Mouse (Mus musculus): ENCODE results near the gene Hirip3. TPM values are rescaled to one million over a fixed set of nuclear protein-coding genes. Genes with fewer than 3 reads are reported as not detected.

Hirip3 gene
- 22.0 and 25.2 TPM in 2 replicates for polyA plus RNA-seq (2014; fragmentation: Nextera tagmentation; extraction: Ambion mirVana)

- Histone ChIP-seq H3K27me3 (ENCODE audit: control insufficient read depth, insufficient read depth, low read length) (no peaks in the 10 kb centered on the region), H3K36me3 (ENCODE audit: control insufficient read depth, insufficient read depth, low read length) (peaks cover 14% of the 10 kb centered on the region; the same call in 1 of the 2 replicates), H3K4me2 (replicated peaks; ENCODE audit: low read depth, low read length) (peak within 1 kb of the TSS; percentile 78), H3K9ac (ENCODE audit: low read depth, low read length) (peak within 1 kb of the TSS; percentile 67), H3K4me1 (replicated peaks; ENCODE audit: control insufficient read depth, insufficient read depth, low read length) (peaks cover 15% of the 10 kb centered on the region), H3K4me3 (ENCODE audit: low read depth, low read length) (peak within 1 kb of the TSS; percentile 60), H3K27ac (ENCODE audit: low read depth, low read length) (peak within 1 kb of the TSS; percentile 67), H3K9me3 (ENCODE audit: control insufficient read depth, low read length) (no peaks in the 10 kb centered on the region)
- peak; percentile 91 for ATAC-seq (ENCODE audit: low FRiP score)
- 2% methylated on average over 42 of the region's 42 CpGs for WGBS
- DNase-seq (ENCODE audit: low spot score) = peak; percentile 99
These were observed at the start of gene Hirip3 for GRCm38 (mm10) chr7:126861429-126862130. Gene Hirip3 (plus strand): TSS chr7:126861972.

DNA sequence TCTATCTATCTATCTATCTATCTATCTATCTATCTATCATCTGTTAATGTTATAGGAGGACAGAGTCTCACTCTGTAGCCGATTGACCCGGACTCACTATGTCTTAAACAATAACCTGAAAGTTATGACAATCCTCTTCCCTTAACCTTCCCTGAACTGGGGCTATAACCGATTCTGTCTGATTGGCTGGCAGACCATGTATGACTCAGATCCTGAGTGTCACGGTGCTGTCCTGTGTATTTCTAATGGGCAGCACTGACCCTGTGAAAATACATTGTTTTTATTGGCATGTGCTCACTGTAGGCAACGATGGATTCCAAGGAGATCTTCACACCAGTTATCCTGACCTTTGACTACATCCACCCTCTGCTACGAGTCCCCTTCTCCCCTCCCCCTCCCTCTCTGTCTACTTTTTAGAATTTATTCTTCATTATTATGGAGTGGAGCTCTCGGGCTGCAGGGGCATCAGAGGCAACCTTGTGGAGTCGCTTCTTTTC lies 46.0 kb upstream of the Hirip3 start:
- Histone ChIP-seq H3K27ac (ENCODE audit: low read depth, low read length) (no peak overlapping the region), H3K36me3 (ENCODE audit: control insufficient read depth, insufficient read depth, low read length) (no peaks in the 10 kb centered on the region), H3K27me3 (ENCODE audit: control insufficient read depth, insufficient read depth, low read length) (no peaks in the 10 kb centered on the region), H3K4me1 (replicated peaks; ENCODE audit: control insufficient read depth, insufficient read depth, low read length) (no peaks in the 10 kb centered on the region), H3K9me3 (ENCODE audit: control insufficient read depth, low read length) (no peaks in the 10 kb centered on the region), H3K9ac (ENCODE audit: low read depth, low read length) (no peak overlapping the region), H3K4me3 (ENCODE audit: low read depth, low read length) (no peak overlapping the region), H3K4me2 (replicated peaks; ENCODE audit: low read depth, low read length) (no peak overlapping the region)
- no peak for ATAC-seq (ENCODE audit: low FRiP score)
- no peak for DNase-seq (ENCODE audit: low spot score)
- 51% methylated on average over 8 of the region's 8 CpGs for WGBS

DNA sequence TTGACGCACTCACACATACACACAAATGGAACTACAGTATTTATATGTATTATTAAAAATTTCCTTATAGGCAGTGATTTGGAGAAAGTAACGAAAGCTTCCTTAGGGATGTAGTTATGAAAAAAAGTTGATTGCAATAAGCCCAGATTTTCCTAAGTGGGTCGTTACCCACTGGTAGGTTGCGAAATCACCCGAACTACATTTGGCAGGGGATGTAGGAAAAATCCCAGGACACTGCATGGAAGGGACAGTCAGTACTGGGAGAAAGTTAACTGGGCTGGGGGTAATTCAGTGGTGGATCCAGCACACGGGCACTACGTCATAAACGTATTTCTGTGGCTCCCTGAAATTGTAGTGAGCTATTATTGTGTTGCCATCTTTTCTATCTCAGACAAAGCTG lies 45.3 kb upstream of the Hirip3 start:
- ATAC-seq (ENCODE audit: low FRiP score) (no peak), DNase-seq (ENCODE audit: low spot score) (no peak)
- Histone ChIP-seq H3K4me2 (replicated peaks; ENCODE audit: low read depth, low read length) (no peak overlapping the region), H3K27me3 (ENCODE audit: control insufficient read depth, insufficient read depth, low read length) (no peaks in the 10 kb centered on the region), H3K9me3 (ENCODE audit: control insufficient read depth, low read length) (no peaks in the 10 kb centered on the region), H3K36me3 (ENCODE audit: control insufficient read depth, insufficient read depth, low read length) (no peaks in the 10 kb centered on the region), H3K9ac (ENCODE audit: low read depth, low read length) (no peak overlapping the region), H3K4me3 (ENCODE audit: low read depth, low read length) (no peak overlapping the region), H3K4me1 (replicated peaks; ENCODE audit: control insufficient read depth, insufficient read depth, low read length) (no peaks in the 10 kb centered on the region), H3K27ac (ENCODE audit: low read depth, low read length) (no peak overlapping the region)
- 89% methylated on average over 8 of the region's 8 CpGs for WGBS

DNA sequence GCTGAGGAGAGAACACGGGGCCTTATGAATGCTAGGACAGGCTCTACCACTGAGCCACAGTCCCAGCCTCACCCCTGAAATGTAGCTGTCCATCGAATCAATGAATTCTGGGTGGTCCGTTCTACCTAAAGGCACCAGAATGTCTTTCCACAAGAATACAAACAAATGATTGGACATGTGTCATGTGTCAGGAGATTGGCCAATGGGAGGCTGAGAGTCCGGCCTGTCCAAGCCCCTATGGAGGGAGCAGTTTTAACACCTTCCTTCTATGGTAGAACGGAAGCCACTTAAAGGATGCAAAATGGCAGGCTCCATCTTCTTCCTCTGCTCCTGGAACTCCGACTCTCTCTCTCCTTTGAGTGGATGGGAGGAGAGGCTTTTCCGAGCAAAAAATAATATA lies 44.2 kb upstream of the Hirip3 start:
- DNase-seq (ENCODE audit: low spot score) = no peak
- no peak overlapping the region for H3K9ac ChIP-seq (ENCODE audit: low read depth, low read length)
- 85% methylated on average over 7 of the region's 7 CpGs for WGBS
- H3K27ac ChIP-seq (ENCODE audit: low read depth, low read length) = no peak overlapping the region
- no peaks in the 10 kb centered on the region for H3K36me3 ChIP-seq (ENCODE audit: control insufficient read depth, insufficient read depth, low read length)
- ATAC-seq (ENCODE audit: low FRiP score) = no peak
- H3K27me3 ChIP-seq (ENCODE audit: control insufficient read depth, insufficient read depth, low read length) = no peaks in the 10 kb centered on the region
- H3K4me1 ChIP-seq (replicated peaks; ENCODE audit: control insufficient read depth, insufficient read depth, low read length) = no peaks in the 10 kb centered on the region; the same call in 1 of the 2 replicates
- H3K4me2 ChIP-seq (replicated peaks; ENCODE audit: low read depth, low read length) = no peak overlapping the region
- no peaks in the 10 kb centered on the region for H3K9me3 ChIP-seq (ENCODE audit: control insufficient read depth, low read length)
- no peak overlapping the region for H3K4me3 ChIP-seq (ENCODE audit: low read depth, low read length)

DNA sequence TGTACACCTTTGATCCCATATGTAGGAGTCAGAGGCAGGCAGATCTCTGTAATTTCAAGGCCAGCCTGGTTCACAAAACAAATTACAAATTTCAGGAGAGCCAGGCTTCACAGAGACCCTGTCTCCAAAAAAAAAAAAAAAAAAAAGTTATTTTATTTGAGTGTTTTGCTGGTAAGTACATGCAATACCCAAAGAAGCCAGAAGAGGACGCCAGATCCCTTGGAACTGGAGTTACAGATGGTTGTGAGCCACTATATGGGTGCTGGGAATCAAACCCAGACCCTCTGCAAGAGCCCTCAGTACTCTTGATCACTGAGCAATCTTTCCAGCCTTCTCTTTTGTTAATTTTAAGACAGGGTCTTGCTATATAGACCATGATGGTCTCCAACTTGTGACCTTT lies 43.0 kb upstream of the Hirip3 start:
- H3K9me3 ChIP-seq (ENCODE audit: control insufficient read depth, low read length) = no peaks in the 10 kb centered on the region
- H3K4me3 ChIP-seq (ENCODE audit: low read depth, low read length) = no peak overlapping the region
- H3K27ac ChIP-seq (ENCODE audit: low read depth, low read length) = no peak overlapping the region
- H3K27me3 ChIP-seq (ENCODE audit: control insufficient read depth, insufficient read depth, low read length) = no peaks in the 10 kb centered on the region; the same call in 1 of the 2 replicates
- ATAC-seq (ENCODE audit: low FRiP score) (no peak), DNase-seq (ENCODE audit: low spot score) (no peak)
- 25% methylated on average over 1 of the region's 1 CpGs for WGBS
- H3K36me3 ChIP-seq (ENCODE audit: control insufficient read depth, insufficient read depth, low read length) = no peaks in the 10 kb centered on the region
- no peaks in the 10 kb centered on the region; the same call in 1 of the 2 replicates for H3K4me1 ChIP-seq (replicated peaks; ENCODE audit: control insufficient read depth, insufficient read depth, low read length)
- H3K9ac ChIP-seq (ENCODE audit: low read depth, low read length) = no peak overlapping the region
- H3K4me2 ChIP-seq (replicated peaks; ENCODE audit: low read depth, low read length) = no peak overlapping the region

- Histone ChIP-seq H3K36me3 (ENCODE audit: control insufficient read depth, insufficient read depth, low read length) (no peaks in the 10 kb centered on the region), H3K9ac (ENCODE audit: low read depth, low read length) (no peak overlapping the region), H3K9me3 (ENCODE audit: control insufficient read depth, low read length) (no peaks in the 10 kb centered on the region), H3K4me3 (ENCODE audit: low read depth, low read length) (no peak overlapping the region), H3K27ac (ENCODE audit: low read depth, low read length) (peak overlapping the region; percentile 79), H3K27me3 (ENCODE audit: control insufficient read depth, insufficient read depth, low read length) (no peaks in the 10 kb centered on the region; the same call in 1 of the 2 replicates), H3K4me1 (replicated peaks; ENCODE audit: control insufficient read depth, insufficient read depth, low read length) (no peaks in the 10 kb centered on the region; the same call in 1 of the 2 replicates), H3K4me2 (replicated peaks; ENCODE audit: low read depth, low read length) (no peak overlapping the region)
- peak; percentile 42; the same call in 1 of the 2 replicates for ATAC-seq (ENCODE audit: low FRiP score)
- peak; percentile 94 for DNase-seq (ENCODE audit: low spot score)
- 27% methylated on average over 7 of the region's 7 CpGs for WGBS
These were observed 39.8 kb upstream of the Hirip3 start for GRCm38 (mm10) chr7:126821835-126822511.

- H3K4me3 ChIP-seq (ENCODE audit: low read depth, low read length) = peak overlapping the region; percentile 56
- no peaks in the 10 kb centered on the region; the same call in 1 of the 2 replicates for H3K27me3 ChIP-seq (ENCODE audit: control insufficient read depth, insufficient read depth, low read length)
- peak overlapping the region; percentile 76 for H3K9ac ChIP-seq (ENCODE audit: low read depth, low read length)
- H3K9me3 ChIP-seq (ENCODE audit: control insufficient read depth, low read length) = no peaks in the 10 kb centered on the region
- 8% methylated on average over 9 of the region's 9 CpGs for WGBS
- DNase-seq (ENCODE audit: low spot score) = no peak
- ATAC-seq (ENCODE audit: low FRiP score) = peak; percentile 25
- H3K36me3 ChIP-seq (ENCODE audit: control insufficient read depth, insufficient read depth, low read length) = no peaks in the 10 kb centered on the region
- H3K4me2 ChIP-seq (replicated peaks; ENCODE audit: low read depth, low read length) = peak overlapping the region; percentile 83
- H3K27ac ChIP-seq (ENCODE audit: low read depth, low read length) = peak overlapping the region; percentile 79
- H3K4me1 ChIP-seq (replicated peaks; ENCODE audit: control insufficient read depth, insufficient read depth, low read length) = no peaks in the 10 kb centered on the region; the same call in 1 of the 2 replicates
These were observed 39.0 kb upstream of the Hirip3 start for GRCm38 (mm10) chr7:126822741-126823140.

DNA sequence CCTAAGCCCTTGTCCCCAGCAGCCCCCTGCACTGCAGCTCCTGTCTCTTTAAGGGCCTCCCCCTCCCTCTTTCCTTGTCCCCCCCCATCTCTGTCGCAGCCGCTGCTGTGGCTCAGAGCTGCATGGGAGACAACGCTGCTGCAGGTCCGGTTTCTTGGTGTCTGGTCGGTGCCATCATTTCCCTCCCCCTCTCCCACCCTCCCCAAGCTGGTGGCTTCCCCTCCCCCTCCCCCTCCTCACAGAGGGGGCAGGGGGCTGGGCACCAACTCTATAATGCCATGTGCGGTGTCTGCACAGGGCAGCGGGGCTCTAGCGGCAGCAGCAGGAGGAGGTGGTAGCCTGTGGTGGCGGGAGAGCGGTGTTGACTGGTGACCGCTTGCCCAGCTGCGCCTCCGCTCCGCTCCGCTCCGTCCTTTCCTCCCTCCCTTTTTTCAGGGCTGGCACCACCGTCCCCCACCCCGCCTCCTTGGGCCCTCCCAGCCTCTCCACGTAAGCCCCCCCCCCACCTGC lies 38.5 kb upstream of the Hirip3 start:
- Histone ChIP-seq H3K4me3 (ENCODE audit: low read depth, low read length) (peak overlapping the region; percentile 56), H3K27ac (ENCODE audit: low read depth, low read length) (peak overlapping the region; percentile 79), H3K4me1 (replicated peaks; ENCODE audit: control insufficient read depth, insufficient read depth, low read length) (no peaks in the 10 kb centered on the region; the same call in 1 of the 2 replicates), H3K9me3 (ENCODE audit: control insufficient read depth, low read length) (no peaks in the 10 kb centered on the region), H3K27me3 (ENCODE audit: control insufficient read depth, insufficient read depth, low read length) (no peaks in the 10 kb centered on the region; the same call in 1 of the 2 replicates), H3K9ac (ENCODE audit: low read depth, low read length) (peak overlapping the region; percentile 76), H3K36me3 (ENCODE audit: control insufficient read depth, insufficient read depth, low read length) (no peaks in the 10 kb centered on the region), H3K4me2 (replicated peaks; ENCODE audit: low read depth, low read length) (peak overlapping the region; percentile 83)
- peak; percentile 62 for DNase-seq (ENCODE audit: low spot score)
- 4% methylated on average over 12 of the region's 19 CpGs for WGBS
- ATAC-seq (ENCODE audit: low FRiP score) = peak; percentile 82

Data from hindbrain, embryonic 11.5 days (tissue).